Mouse (Mus musculus) thymus, adult 2 months (tissue): ENCODE measurements around the gene Ggta1. TPM values are rescaled to one million over a fixed set of nuclear protein-coding genes. Genes with fewer than 3 reads are reported as not detected.

Experiments used
- DNase-seq: peaks from one replicate; pipeline ENCODE4 v3.0.0; 2021
- H3K27ac ChIP-seq: fragments of 200-500 bp; 2 replicates; pipeline ENCODE4 v1.5.1; 2012; ENCODE audit warnings: low read length, control low read depth; ENCODE audit not compliant: control insufficient read depth, insufficient read depth
- H3K27me3 ChIP-seq: fragments of 200-500 bp; 2 replicates; pipeline ENCODE4 v1.6.1; 2012; ENCODE audit warnings: mild to moderate bottlenecking, low read length, moderate library complexity, mixed read lengths; ENCODE audit not compliant: control insufficient read depth, insufficient read depth
- H3K36me3 ChIP-seq: fragments of 200-500 bp; 2 replicates; pipeline ENCODE4 v1.6.1; 2012; ENCODE audit warnings: mild to moderate bottlenecking, low read length, moderate library complexity; ENCODE audit not compliant: control insufficient read depth, insufficient read depth
- H3K4me1 ChIP-seq: fragments of 200-500 bp; replicated peaks from 2 replicates; pipeline ENCODE4 v1.6.1; 2012; ENCODE audit warnings: low read length; ENCODE audit not compliant: control insufficient read depth, insufficient read depth
- H3K4me3 ChIP-seq: fragments of 200-500 bp; 2 replicates; pipeline ENCODE4 v1.5.1; 2012; ENCODE audit warnings: mild to moderate bottlenecking, low read length, control low read depth, moderate library complexity; ENCODE audit not compliant: control insufficient read depth, insufficient read depth
- CTCF ChIP-seq: fragments of 200-500 bp; IDR thresholded peaks from 2 replicates; pipeline ENCODE4 v1.5.1; 2012; ENCODE audit warnings: mild to moderate bottlenecking, control low read depth, low read length, moderate library complexity, borderline replicate concordance; ENCODE audit not compliant: control insufficient read depth, poor library complexity, insufficient read depth; ENCODE audit errors: extremely low read depth
- POLR2A ChIP-seq: fragments of 200-500 bp; IDR thresholded peaks from 2 replicates; pipeline ENCODE4 v1.6.1; 2012; ENCODE audit warnings: mild to moderate bottlenecking, low read length, control low read depth, moderate library complexity; ENCODE audit not compliant: control insufficient read depth, poor library complexity, insufficient read depth; ENCODE audit errors: extremely low read depth
- WGBS: fragments of 180-500 bp; shearing (Covaris S2); methylation state at CpG from one replicate; pipeline ENCODE4 v1.1.7; 2018; 5-methylcytosine and 5-hydroxymethylcytosine counted together
- polyA plus RNA-seq: library from polyadenylated mRNA; depleted of rRNA; stranded (reverse); fragments of >200 nt; gene quantifications from 2 replicates; pipeline ENCODE4 v1.2.3, GENCODE M21; 2012

The Ggta1 gene
- polyA plus RNA-seq, 1 experiment = 22.4 TPM

DNA sequence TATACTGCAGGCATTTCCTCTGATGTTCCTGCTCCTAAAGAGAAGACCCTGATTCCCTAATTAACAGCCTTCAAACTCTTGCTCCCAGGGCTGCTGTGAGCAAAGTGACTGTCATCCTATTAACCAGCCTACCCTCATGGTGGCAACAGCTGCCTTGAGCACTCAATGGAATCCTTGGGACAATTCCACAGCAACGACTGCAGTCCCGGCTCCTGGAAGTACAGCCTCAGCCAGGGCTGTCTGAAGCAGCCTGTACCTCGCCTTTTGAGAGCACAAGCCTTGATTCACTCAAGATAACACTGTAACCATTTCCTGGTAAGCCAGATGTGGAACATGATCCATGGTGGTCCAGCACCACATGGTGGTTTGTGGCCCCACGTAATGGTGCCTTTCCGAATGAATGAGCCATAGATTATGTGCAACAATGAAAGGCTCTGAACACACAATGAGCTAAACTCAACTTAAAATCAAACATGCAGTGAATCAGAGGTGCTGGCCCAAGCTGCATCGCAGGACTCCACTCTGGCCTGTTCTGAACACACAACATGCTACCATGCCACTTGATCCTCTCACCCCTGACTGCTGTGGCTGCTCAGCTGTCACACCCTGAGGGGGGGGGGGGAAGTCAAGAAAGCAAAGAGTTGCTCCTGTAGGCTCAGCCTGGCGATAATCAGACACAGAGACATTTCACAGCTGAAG is 14.7 kb downstream of the Ggta1 start:
- Histone ChIP-seq H3K27me3 (no peaks in the 10 kb centered on the region), H3K4me3 (no peak overlapping the region), H3K4me1 (peaks cover 81% of the 10 kb centered on the region), H3K36me3 (no peaks in the 10 kb centered on the region), H3K27ac (no peak overlapping the region)
- 23% methylated on average over 7 of the region's 7 CpGs for WGBS
- DNase-seq = no peak
- TF ChIP-seq CTCF (no peak), POLR2A (no peak)

GRCm38 (mm10) chr2:35447453-35447852 is 15.6 kb downstream of the Ggta1 start:
- Histone ChIP-seq H3K27me3 (no peaks in the 10 kb centered on the region), H3K36me3 (no peaks in the 10 kb centered on the region), H3K27ac (0 out of 2 replicates have a peak overlapping the region, but pooled peaks have one; percentile 38), H3K4me3 (no peak overlapping the region), H3K4me1 (peaks cover 77% of the 10 kb centered on the region)
- DNase-seq = no peak
- WGBS = 49% methylated on average over 7 of the region's 7 CpGs
- TF ChIP-seq POLR2A (no peak), CTCF (no peak)

DNA sequence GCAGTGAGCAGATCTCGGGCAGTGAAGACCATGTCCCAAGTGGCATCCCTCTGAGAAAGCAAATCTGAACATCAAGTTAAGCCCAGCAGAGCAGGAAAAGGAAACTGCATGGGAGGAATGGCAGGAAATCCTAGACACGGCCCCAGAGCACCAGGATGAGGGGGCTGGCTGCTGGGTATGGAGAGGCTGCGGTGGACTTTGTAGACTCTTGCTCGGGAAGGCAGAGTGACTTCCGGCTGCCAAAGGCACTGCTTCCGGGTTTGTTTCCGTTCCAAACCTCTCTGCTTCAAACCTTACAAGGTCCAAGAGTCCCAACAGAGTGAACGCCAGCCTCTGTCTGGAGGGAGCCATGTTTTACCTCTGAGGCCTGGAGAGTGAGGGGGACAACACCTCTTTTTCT is 16.2 kb downstream of the Ggta1 start:
- no peak overlapping the region for H3K4me3 ChIP-seq
- H3K27ac ChIP-seq = peak overlapping the region; percentile 38
- H3K36me3 ChIP-seq = no peaks in the 10 kb centered on the region
- whole genome bisulfite sequencing = 55% methylated on average over 8 of the region's 8 CpGs
- no peaks in the 10 kb centered on the region for H3K27me3 ChIP-seq
- no peak for TF ChIP-seq POLR2A
- TF ChIP-seq CTCF = no peak
- DNase-seq = no peak
- peaks cover 77% of the 10 kb centered on the region for H3K4me1 ChIP-seq

- peak overlapping the region; percentile 38 for H3K27ac ChIP-seq
Observed at GRCm38 (mm10) chr2:35446300-35446699, 16.7 kb downstream of the Ggta1 start.

GRCm38 (mm10) chr2:35445610-35446009 is 17.4 kb downstream of the Ggta1 start:
- TF ChIP-seq CTCF = no peak
- TF ChIP-seq POLR2A = no peak
- DNase-seq = no peak
- peak overlapping the region; percentile 38 for H3K27ac ChIP-seq
- no peaks in the 10 kb centered on the region for H3K36me3 ChIP-seq
- H3K27me3 ChIP-seq = no peaks in the 10 kb centered on the region
- peaks cover 81% of the 10 kb centered on the region for H3K4me1 ChIP-seq
- WGBS = 39% methylated on average over 7 of the region's 7 CpGs
- no peak overlapping the region for H3K4me3 ChIP-seq

More at GRCm38 (mm10) chr2:35446300-35446699, 16.7 kb downstream of the Ggta1 start:
- DNase-seq = no peak
- 82% methylated on average over 5 of the region's 5 CpGs for WGBS
- Histone ChIP-seq H3K4me3 (no peak overlapping the region), H3K4me1 (peaks cover 79% of the 10 kb centered on the region), H3K36me3 (no peaks in the 10 kb centered on the region), H3K27me3 (no peaks in the 10 kb centered on the region)
- TF ChIP-seq CTCF = no peak
- no peak for TF ChIP-seq POLR2A

GRCm38 (mm10) chr2:35444764-35445262 is 18.2 kb downstream of the Ggta1 start:
- Histone ChIP-seq H3K4me1 (peaks cover 75% of the 10 kb centered on the region), H3K27ac (peak overlapping the region; percentile 38), H3K36me3 (no peaks in the 10 kb centered on the region), H3K4me3 (peak overlapping the region; percentile 32), H3K27me3 (no peaks in the 10 kb centered on the region)
- TF ChIP-seq CTCF = no peak
- no peak for TF ChIP-seq POLR2A
- 26% methylated on average over 6 of the region's 6 CpGs for WGBS
- no peak for DNase-seq
